ENCODE assay signal across 24 mouse cellular contexts in genomic region chr2:29605591-29605990, GRCm38 (mm10). TPM values are rescaled to one million over a fixed set of nuclear protein-coding genes. Genes with fewer than 3 reads are reported as not detected.
DNase-seq lines count a peak whose midpoint lies in the region; ATAC-seq and TF ChIP-seq lines count a peak whose summit lies in the region.
"Had no signal": no experiment of that assay in that cellular context is flagged by ENCODE, and none has a peak within 500 bp of the region (broad histone marks: within the 10 kb centered on the region; RNA-seq: fewer than 3 reads in every experiment).

No protein-coding gene starts in this region.

- no peak for TF ChIP-seq CTCF in testis, adult 2 months (IDR thresholded peaks at IDR 0.05; ENCODE audit: control insufficient read depth, insufficient read depth, insufficient replicate concordance, low read depth, low read length)

- H3K27ac ChIP-seq in forebrain, embryonic 11.5 days (ENCODE audit: low read depth, low read length): no peak overlapping the region
- H3K27ac ChIP-seq in forebrain, embryonic 16.5 days (ENCODE audit: low read length): no peak overlapping the region
- no peak overlapping the region for H3K27ac ChIP-seq in testis, adult 2 months (ENCODE audit: control insufficient read depth, insufficient read depth, low read depth, low read length)

- no peak for ATAC-seq in forebrain, embryonic 11.5 days (replicated peaks; ENCODE audit: low FRiP score)
- no peak for ATAC-seq in forebrain, embryonic 16.5 days
- ATAC-seq in frontal cortex, adult (ENCODE audit: low TSS enrichment): peak; percentile 86
- ATAC-seq: activated CD4-positive, CD25-positive, alpha-beta regulatory T cell, adult 4 months; CD4-positive, CD25-positive, alpha-beta regulatory T cell, adult 4 months; Patski had no signal

- no peak overlapping the region for H3K4me2 ChIP-seq in forebrain, embryonic 11.5 days (ENCODE audit: low read depth, low read length, severe bottlenecking)
- no peak overlapping the region for H3K4me2 ChIP-seq in forebrain, embryonic 16.5 days (ENCODE audit: low read length)

- H3K9me3 ChIP-seq in forebrain, embryonic 11.5 days (ENCODE audit: control insufficient read depth, low read length): no peaks in the 10 kb centered on the region
- H3K9me3 ChIP-seq in forebrain, embryonic 16.5 days (ENCODE audit: control insufficient read depth, low read length): no peaks in the 10 kb centered on the region
- H3K9me3 ChIP-seq: G1E had no signal

- H3K4me3 ChIP-seq in forebrain, embryonic 11.5 days (ENCODE audit: low read depth, low read length): no peak overlapping the region
- H3K4me3 ChIP-seq in forebrain, embryonic 16.5 days (replicated peaks; ENCODE audit: low read length): no peak overlapping the region
- H3K4me3 ChIP-seq in testis, adult 2 months (ENCODE audit: control insufficient read depth, low read depth, low read length): peak overlapping the region; percentile 49

- TF ChIP-seq POLR2A in testis, adult 2 months (IDR thresholded peaks at IDR 0.05; ENCODE audit: control insufficient read depth, low read depth, low read length): no peak

- H3K4me1 ChIP-seq in forebrain, embryonic 11.5 days (replicated peaks; ENCODE audit: control insufficient read depth, insufficient read depth, low read length): no peaks in the 10 kb centered on the region
- 0 out of 2 replicates have a peak, but pooled peaks cover 4% of the 10 kb centered on the region for H3K4me1 ChIP-seq in forebrain, embryonic 16.5 days (replicated peaks; ENCODE audit: control insufficient read depth, insufficient read depth, low read length)
- no peaks in the 10 kb centered on the region; the same call in 1 of the 2 replicates for H3K4me1 ChIP-seq in testis, adult 2 months (ENCODE audit: control insufficient read depth, insufficient read depth, low read length)

- H3K9ac ChIP-seq in forebrain, embryonic 11.5 days (ENCODE audit: low read length): no peak overlapping the region
- H3K9ac ChIP-seq in forebrain, embryonic 16.5 days (replicated peaks; ENCODE audit: low read depth, low read length): no peak overlapping the region

- H3K27me3 ChIP-seq in forebrain, embryonic 11.5 days (ENCODE audit: control insufficient read depth, insufficient read depth, low read length): no peaks in the 10 kb centered on the region
- H3K27me3 ChIP-seq in forebrain, embryonic 16.5 days (replicated peaks; ENCODE audit: control insufficient read depth, insufficient read depth, low read length): no peaks in the 10 kb centered on the region; the same call in 1 of the 2 replicates
- no peaks in the 10 kb centered on the region for H3K27me3 ChIP-seq in testis, adult 2 months (ENCODE audit: control insufficient read depth, insufficient read depth, low read length)
- H3K27me3 ChIP-seq: CH12.LX had no signal

- DNase-seq in forebrain, embryonic 11.5 days (ENCODE audit: low spot score): peak; percentile 32
- no peak for DNase-seq in frontal cortex, postnatal 10 days (ENCODE audit: low spot score in 2 of 2)
- DNase-seq in testis, postnatal 14 days (ENCODE audit: low spot score): no peak
- peak; percentile 44 for DNase-seq in brain, adult 2 months (ENCODE audit: low read depth, low spot score)
- DNase-seq in MN1 (ENCODE audit: low spot score): no peak
- DNase-seq: adrenal gland, adult 2 months; adrenal gland, adult 8-10 months; adrenal gland, postnatal 10 days; adrenal gland, postnatal 14 days; adrenal gland, postnatal 25 days; adrenal gland, postnatal 36 days; B cell, adult 2 months; cerebellum, adult 11 months; cerebellum, adult 11-12 months; cerebellum, adult 18-20 months; cerebellum, adult 2 months had no signal

- no peaks in the 10 kb centered on the region for H3K36me3 ChIP-seq in forebrain, embryonic 11.5 days (ENCODE audit: control insufficient read depth, insufficient read depth, low read length)
- no peaks in the 10 kb centered on the region for H3K36me3 ChIP-seq in forebrain, embryonic 16.5 days (ENCODE audit: control insufficient read depth, insufficient read depth)
- no peaks in the 10 kb centered on the region for H3K36me3 ChIP-seq in testis, adult 2 months (ENCODE audit: control insufficient read depth, insufficient read depth, low read length)
- H3K36me3 ChIP-seq: G1E had no signal

- 81% methylated on average over 5 of the region's 5 CpGs for WGBS in forebrain, embryonic 11.5 days
- WGBS in forebrain, embryonic 16.5 days: 80% methylated on average over 5 of the region's 5 CpGs

RNA-seq across cellular contexts. Expression of gene Rapgef1, which starts 13.9 kb away (rescaled TPM):
- 23.0 and 26.2 TPM in 2 replicates for polyA plus RNA-seq in forebrain, embryonic 11.5 days (2014; fragmentation: Nextera tagmentation; extraction: Ambion mirVana)
- 22.0 and 22.5 TPM in 2 replicates for polyA plus RNA-seq in forebrain, embryonic 16.5 days (2015; fragmentation: Nextera tagmentation; extraction: Ambion mirVana)
- polyA plus RNA-seq in testis, adult 2 months (2012; rRNA removed): 58.8 and 59.2 TPM in 2 replicates

Comparison
In these comparisons a context has a peak if more than half of its experiments do, and no peak if none do; other contexts are left out.
1. DNase-seq: peak in forebrain, embryonic 11.5 days (single experiment) and brain, adult 2 months (single experiment); none in frontal cortex, postnatal 10 days (0 of 2), testis, postnatal 14 days (single experiment) and MN1 (single experiment).